Mouse (Mus musculus): Measurements from ENCODE around the gene Slain2. TPM values are rescaled to one million over a fixed set of nuclear protein-coding genes. Genes with fewer than 3 reads are reported as not detected.

The Slain2 gene
- polyA plus RNA-seq (2012) = 9.1 and 11.8 TPM in 2 replicates

GRCm38 (mm10) chr5:72913648-72914557 is at the start of gene Slain2:
Gene Slain2 (plus strand): TSS chr5:72914304.
- TF ChIP-seq GATA1 (IDR thresholded peaks at IDR 0.05; ENCODE audit: low read length) = no peak

GRCm38 (mm10) chr5:72864654-72865178 is 49.4 kb upstream of the Slain2 start:
- no peak for TF ChIP-seq GATA1 (IDR thresholded peaks at IDR 0.05; ENCODE audit: low read length)

DNA sequence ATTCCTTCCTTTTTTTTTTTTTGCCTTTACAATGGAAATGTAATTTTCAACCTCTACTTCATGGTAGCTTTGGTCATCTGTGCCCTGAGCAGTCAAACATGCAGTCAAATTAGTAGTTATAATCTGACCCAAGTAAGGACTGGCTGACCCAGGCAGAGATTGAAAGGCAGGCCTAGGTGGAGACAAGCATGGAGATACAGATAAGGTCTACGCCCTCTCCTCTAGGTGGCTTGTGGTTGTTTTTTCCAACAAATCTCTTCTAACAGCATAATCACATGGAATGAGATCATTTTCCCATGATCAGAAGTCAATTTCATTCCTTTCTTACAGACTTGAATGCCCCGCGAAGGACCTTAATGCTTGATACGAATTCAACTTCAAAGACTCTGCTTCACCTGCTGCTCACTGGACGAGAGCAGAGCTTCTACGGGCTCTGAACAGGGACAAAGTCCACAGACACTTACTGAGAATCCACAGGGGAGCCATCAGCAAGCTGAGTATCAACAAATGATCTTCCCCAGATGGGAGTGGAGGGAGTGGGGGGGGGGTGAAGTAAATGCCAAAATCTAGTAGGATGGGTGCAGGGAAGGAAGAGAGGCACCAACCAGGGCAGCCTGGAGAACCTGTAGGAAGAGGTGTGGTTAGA is 47.7 kb upstream of the Slain2 start:
- no peak for TF ChIP-seq GATA1 (IDR thresholded peaks at IDR 0.05; ENCODE audit: low read length)

DNA sequence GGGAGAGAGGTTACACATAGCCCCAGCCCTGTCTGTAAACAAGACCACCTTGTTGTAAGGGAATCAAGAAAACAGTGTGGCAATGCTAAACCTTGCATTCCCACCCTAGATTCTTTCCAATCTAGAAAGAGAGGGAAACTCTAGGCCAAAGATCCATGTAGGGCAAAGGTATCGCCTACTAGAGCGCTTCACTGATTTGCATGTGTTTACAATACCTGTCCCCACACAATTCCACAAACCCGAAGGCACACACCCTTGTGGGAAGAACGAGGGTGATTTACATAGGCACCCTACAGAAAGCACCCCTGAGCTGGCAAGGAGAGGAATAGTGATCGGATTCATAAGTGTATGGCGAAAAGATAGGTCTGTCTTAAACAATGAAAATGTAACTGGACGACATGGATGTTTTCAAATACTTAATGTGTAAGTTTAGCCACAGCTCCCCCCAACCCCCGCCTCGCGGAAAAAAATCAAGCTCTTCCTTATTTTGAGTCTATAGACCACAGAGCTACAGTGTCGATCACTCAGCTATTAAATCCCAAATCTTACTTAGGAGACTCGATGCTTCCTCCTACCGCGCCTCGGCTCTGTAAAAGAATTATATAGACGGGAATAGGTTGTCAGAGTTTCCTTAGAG is 47.0 kb upstream of the Slain2 start:
- no peak for TF ChIP-seq GATA1 (IDR thresholded peaks at IDR 0.05; ENCODE audit: low read length)

- no peak for TF ChIP-seq GATA1 (IDR thresholded peaks at IDR 0.05; ENCODE audit: low read length)
Measured at GRCm38 (mm10) chr5:72868091-72868875, 45.8 kb upstream of the Slain2 start, which contains the start of gene Tec. Gene Tec (minus strand): TSS chr5:72868483.

DNA sequence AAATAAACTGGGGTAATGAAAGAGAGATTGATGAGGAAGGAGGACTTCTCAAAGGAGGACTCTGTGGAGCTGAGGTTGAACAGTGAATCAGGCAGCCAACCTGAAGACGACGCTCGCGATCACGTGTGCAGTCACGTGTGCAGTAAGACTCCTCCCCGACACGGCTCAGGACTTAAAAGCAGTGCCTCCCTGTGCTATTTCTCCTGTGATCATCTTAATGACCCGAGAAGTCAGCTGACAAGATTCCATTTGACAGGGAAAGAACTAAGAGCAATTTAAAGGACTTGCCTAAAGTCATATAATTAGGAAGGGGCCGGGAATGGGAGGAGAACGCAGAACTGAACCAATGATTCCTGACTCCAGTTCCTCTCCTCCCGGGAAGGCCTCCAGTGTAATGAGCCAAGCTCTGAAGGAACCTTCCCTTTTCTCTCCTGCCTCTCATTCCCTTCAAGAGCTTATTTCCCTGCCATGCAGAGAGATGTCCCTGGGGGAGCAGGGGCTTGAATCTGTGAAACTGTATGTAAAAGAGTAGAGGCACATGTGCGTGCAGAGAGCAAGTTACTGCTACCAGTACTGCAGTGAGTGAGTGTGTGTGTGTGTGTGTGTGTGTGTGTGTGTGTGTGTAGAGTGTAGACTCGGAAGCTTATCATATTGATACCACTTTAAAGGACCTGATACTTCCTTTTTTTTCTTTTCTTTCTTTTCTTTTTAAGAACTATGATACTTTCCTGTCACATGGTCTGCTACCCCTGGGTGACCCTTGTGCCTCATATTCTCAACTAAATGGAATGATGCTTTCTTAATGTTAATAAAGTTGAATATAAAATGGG is 44.1 kb upstream of the Slain2 start:
- TF ChIP-seq GATA1 (IDR thresholded peaks at IDR 0.05; ENCODE audit: low read length) = no peak

DNA sequence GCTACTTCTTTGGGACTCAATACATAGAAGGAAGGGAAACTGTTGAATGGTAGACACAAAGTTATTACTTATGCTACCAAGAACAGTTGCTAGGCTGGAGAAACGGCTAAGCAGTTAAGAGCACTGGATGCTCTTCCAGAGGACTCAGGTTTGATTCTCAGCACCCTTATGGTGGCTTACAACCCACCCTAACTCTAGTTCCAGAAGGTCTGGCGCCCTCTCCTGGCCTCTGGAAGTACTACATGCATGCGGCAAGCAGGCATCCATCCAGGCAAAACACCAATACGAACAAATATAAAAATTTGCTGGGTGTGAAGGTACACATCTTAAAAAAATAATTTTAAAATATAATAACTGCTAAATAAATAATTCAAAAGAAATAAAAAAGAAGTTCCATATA is 43.0 kb upstream of the Slain2 start:
- TF ChIP-seq GATA1 (IDR thresholded peaks at IDR 0.05; ENCODE audit: low read length) = no peak

DNA sequence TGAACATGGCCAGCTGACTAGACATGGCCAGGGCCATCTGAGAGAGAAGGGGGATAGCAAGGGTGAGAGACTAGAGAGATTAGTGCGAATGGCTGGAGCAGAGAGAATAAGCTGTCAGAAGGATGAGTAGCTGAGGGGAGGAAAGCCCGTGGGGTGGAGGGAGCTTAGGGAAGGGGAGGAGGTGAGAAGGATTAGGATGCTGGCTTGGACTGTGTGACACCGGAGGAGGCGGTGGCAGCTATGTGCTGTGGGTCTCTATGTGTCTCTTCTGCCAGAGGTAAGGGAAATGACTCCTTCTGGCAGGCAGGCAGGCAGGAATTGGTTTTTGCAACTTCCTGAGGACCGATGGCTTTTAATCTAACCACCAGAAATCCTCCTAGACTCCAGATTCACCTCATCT is 34.4 kb upstream of the Slain2 start:
- TF ChIP-seq GATA1 (IDR thresholded peaks at IDR 0.05; ENCODE audit: low read length) = no peak

GRCm38 (mm10) chr5:72881748-72882411 is 32.2 kb upstream of the Slain2 start:
- TF ChIP-seq GATA1 (IDR thresholded peaks at IDR 0.05; ENCODE audit: low read length) = no peak

- TF ChIP-seq GATA1 (IDR thresholded peaks at IDR 0.05; ENCODE audit: low read length) = peak; percentile 6
Measured at GRCm38 (mm10) chr5:72882412-72882765, 31.7 kb upstream of the Slain2 start.

- TF ChIP-seq GATA1 (IDR thresholded peaks at IDR 0.05; ENCODE audit: low read length) = no peak
Measured at GRCm38 (mm10) chr5:72883706-72884105, 30.4 kb upstream of the Slain2 start.

- no peak for TF ChIP-seq GATA1 (IDR thresholded peaks at IDR 0.05; ENCODE audit: low read length)
Measured at GRCm38 (mm10) chr5:72886458-72887222, 27.5 kb upstream of the Slain2 start.

GRCm38 (mm10) chr5:72888260-72888659 is 25.8 kb upstream of the Slain2 start:
- TF ChIP-seq GATA1 (IDR thresholded peaks at IDR 0.05; ENCODE audit: low read length) = no peak

Data from G1E-ER4 (cell line).